Mouse (Mus musculus): Measurements from ENCODE around the gene Pgpep1.

DNA sequence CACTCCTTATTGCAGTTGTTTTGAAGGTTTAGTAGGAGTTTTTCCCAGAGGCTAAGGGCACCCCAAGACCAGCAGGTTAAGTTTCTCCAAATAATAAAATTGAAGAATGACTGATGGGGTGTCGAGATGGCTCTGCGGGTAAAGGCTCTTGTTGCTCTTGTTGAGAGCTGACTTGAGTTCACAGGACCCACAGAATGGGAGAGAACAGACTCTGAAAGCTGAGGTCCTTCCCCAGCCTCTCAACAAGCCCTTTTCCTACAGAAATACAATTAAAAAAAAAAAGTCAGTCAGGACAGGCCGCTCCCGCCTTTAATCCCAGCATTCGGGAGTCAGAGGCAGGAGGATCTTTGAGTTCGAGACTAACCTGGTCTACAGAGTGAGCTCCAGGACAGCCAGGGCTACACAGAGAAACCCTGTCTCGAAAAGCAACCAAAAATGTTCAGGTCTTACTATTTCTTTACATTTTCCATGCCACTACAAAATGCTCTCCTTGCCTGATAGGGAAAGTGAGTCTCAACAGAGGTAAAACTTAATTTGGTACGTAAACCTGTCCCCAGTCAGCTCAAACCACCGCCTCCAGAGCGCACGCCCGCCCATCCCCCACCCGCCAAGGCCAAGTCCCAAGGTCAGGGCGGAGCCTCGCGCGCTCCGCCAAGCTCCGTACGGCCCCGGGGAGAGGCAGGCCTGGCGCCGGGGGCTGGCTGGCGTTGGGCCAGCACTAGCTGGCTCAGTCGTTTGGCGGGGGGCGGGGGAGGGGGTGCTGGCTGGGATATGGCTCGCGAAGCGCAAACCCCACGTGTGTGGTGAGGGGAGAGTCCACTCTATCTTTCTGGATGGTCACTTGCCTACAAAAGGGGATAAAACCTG, 36.1 kb upstream of the Pgpep1 start:
- TF ChIP-seq USF2 (conservative IDR thresholded peaks at IDR 0.05; ENCODE audit: low read depth, low read length) (no peak), HCFC1 (IDR thresholded peaks at IDR 0.05; ENCODE audit: low read depth, low read length) (no peak; the same call in 1 of the 2 replicates), MAFK (IDR thresholded peaks at IDR 0.05; ENCODE audit: insufficient replicate concordance, low read length) (no peak), CHD2 (IDR thresholded peaks at IDR 0.05; ENCODE audit: low read length) (peak; percentile 88), CTCF (conservative IDR thresholded peaks at IDR 0.05 in 1 of 2, IDR thresholded peaks at IDR 0.05 in 1 of 2; ENCODE audit: low read depth in 2 of 2, low read length in 2 of 2) (no peak), MAZ (IDR thresholded peaks at IDR 0.05; ENCODE audit: low read depth, low read length) (peak; percentile 52), ELF1 (IDR thresholded peaks at IDR 0.05; ENCODE audit: low read depth, low read length) (no peak), CHD1 (IDR thresholded peaks at IDR 0.05; ENCODE audit: low read depth, low read length) (no peak), POLR2AphosphoS2 (IDR thresholded peaks at IDR 0.05; ENCODE audit: low read depth, low read length) (no peak), BHLHE40 (IDR thresholded peaks at IDR 0.05; ENCODE audit: low read depth, low read length) (peak; percentile 36; the same call in 1 of the 2 replicates)
